Mouse (Mus musculus): ENCODE measurements around the gene Epb41l1.
"Not testable (repeated sequence)": the region's sequence is repeated elsewhere in the genome, so short reads cannot be mapped to it uniquely, and the experiment has no call there.

The Epb41l1 gene

GRCm38 (mm10) chr2:156487589-156488160, 67.0 kb downstream of the Epb41l1 start:
- no peak for DNase-seq (ENCODE audit: low spot score)

- DNase-seq (ENCODE audit: low spot score), result no peak
Measured at GRCm38 (mm10) chr2:156488166-156488814, 67.6 kb downstream of the Epb41l1 start.

- DNase-seq (ENCODE audit: low spot score), result no peak
Measured at GRCm38 (mm10) chr2:156490176-156490575, 69.5 kb downstream of the Epb41l1 start.

GRCm38 (mm10) chr2:156491796-156492195, 71.1 kb downstream of the Epb41l1 start:
- DNase-seq (ENCODE audit: low spot score), result no peak

- DNase-seq (ENCODE audit: low spot score), result no peak
Measured at GRCm38 (mm10) chr2:156493766-156494165, 73.1 kb downstream of the Epb41l1 start.

- no peak for DNase-seq (ENCODE audit: low spot score)
Measured at GRCm38 (mm10) chr2:156494465-156494864, 73.8 kb downstream of the Epb41l1 start.

- no peak for DNase-seq (ENCODE audit: low spot score)
Measured at GRCm38 (mm10) chr2:156494875-156495274, 74.2 kb downstream of the Epb41l1 start.

GRCm38 (mm10) chr2:156496816-156497566, 76.3 kb downstream of the Epb41l1 start:
- DNase-seq (ENCODE audit: low spot score), result no peak

- DNase-seq (ENCODE audit: low spot score), result peak; percentile 72
Measured at GRCm38 (mm10) chr2:156497915-156498314, 77.2 kb downstream of the Epb41l1 start.

GRCm38 (mm10) chr2:156501025-156501424, 80.3 kb downstream of the Epb41l1 start:
- no peak for DNase-seq (ENCODE audit: low spot score)

- DNase-seq (ENCODE audit: low spot score), result no peak
Measured at GRCm38 (mm10) chr2:156505533-156505932, 84.8 kb downstream of the Epb41l1 start.

- no peak for DNase-seq (ENCODE audit: low spot score)
Measured at GRCm38 (mm10) chr2:156512028-156512427, 91.3 kb downstream of the Epb41l1 start.

GRCm38 (mm10) chr2:156512561-156512960, 91.9 kb downstream of the Epb41l1 start:
- DNase-seq (ENCODE audit: low spot score), result no peak

- no peak for DNase-seq (ENCODE audit: low spot score)
Measured at GRCm38 (mm10) chr2:156515102-156515501, 94.4 kb downstream of the Epb41l1 start.

- DNase-seq (ENCODE audit: low spot score), result peak; percentile 87
Measured at GRCm38 (mm10) chr2:156515565-156516185, 95.0 kb downstream of the Epb41l1 start.

- DNase-seq (ENCODE audit: low spot score), result not testable (repeated sequence)
Measured at GRCm38 (mm10) chr2:156516678-156517077, 96.0 kb downstream of the Epb41l1 start.

- no peak for DNase-seq (ENCODE audit: low spot score)
Measured at GRCm38 (mm10) chr2:156518306-156518705, 97.6 kb downstream of the Epb41l1 start.

GRCm38 (mm10) chr2:156519584-156519983, 98.9 kb downstream of the Epb41l1 start:
- no peak for DNase-seq (ENCODE audit: low spot score)

GRCm38 (mm10) chr2:156522994-156523393, 102.3 kb downstream of the Epb41l1 start:
- no peak for DNase-seq (ENCODE audit: low spot score)

- no peak for DNase-seq (ENCODE audit: low spot score)
Measured at GRCm38 (mm10) chr2:156524078-156524477, 103.4 kb downstream of the Epb41l1 start.

- no peak for DNase-seq (ENCODE audit: low spot score)
Measured at GRCm38 (mm10) chr2:156529726-156530125, 109.0 kb downstream of the Epb41l1 start.

GRCm38 (mm10) chr2:156533160-156533559, 112.5 kb downstream of the Epb41l1 start:
- no peak for DNase-seq (ENCODE audit: low spot score)

Data from layer of hippocampus, adult 11-12 months (tissue).